Mouse (Mus musculus) urinary bladder, postnatal 36 days (tissue): ENCODE measurements around the gene Abl2.
A peak's percentile ranks its signal among the peaks of the same experiment; 100 is the strongest.
"Not testable (repeated sequence)": the region's sequence is repeated elsewhere in the genome, so short reads cannot be mapped to it uniquely, and the experiment has no call there.

Experiments used
- DNase-seq, 2 experiments: peaks; one replicate each; pipeline ENCODE4 v3.0.0; 2022; ENCODE audit warnings: low spot score in 2 of 2, mixed read lengths in 1 of 2

The Abl2 gene

GRCm38 (mm10) chr1:156630965-156631364 is 72.4 kb downstream of the Abl2 start:
- no peak for DNase-seq

- DNase-seq, result no peak
Observed at GRCm38 (mm10) chr1:156633095-156633494, 74.5 kb downstream of the Abl2 start.

- no peak for DNase-seq
Observed at GRCm38 (mm10) chr1:156635148-156635547, 76.6 kb downstream of the Abl2 start.

GRCm38 (mm10) chr1:156639455-156639854 is 80.9 kb downstream of the Abl2 start:
- DNase-seq, result no peak

- DNase-seq, result no peak
Observed at GRCm38 (mm10) chr1:156640577-156640976, 82.0 kb downstream of the Abl2 start.

- no peak for DNase-seq
Observed at GRCm38 (mm10) chr1:156641808-156642207, 83.2 kb downstream of the Abl2 start.

GRCm38 (mm10) chr1:156642813-156643212 is 84.2 kb downstream of the Abl2 start:
- DNase-seq, result no peak

- no peak for DNase-seq
Observed at GRCm38 (mm10) chr1:156644061-156644460, 85.5 kb downstream of the Abl2 start.

- no peak for DNase-seq
Observed at GRCm38 (mm10) chr1:156644780-156645523, 86.4 kb downstream of the Abl2 start.

GRCm38 (mm10) chr1:156645971-156646370 is 87.4 kb downstream of the Abl2 start:
- DNase-seq, result no peak

GRCm38 (mm10) chr1:156648705-156649104 is 90.1 kb downstream of the Abl2 start:
- no peak for DNase-seq

GRCm38 (mm10) chr1:156650631-156651030 is 92.0 kb downstream of the Abl2 start:
- DNase-seq, result no peak

GRCm38 (mm10) chr1:156652189-156652822 is 93.7 kb downstream of the Abl2 start:
- no peak for DNase-seq

- DNase-seq, result no peak
Observed at GRCm38 (mm10) chr1:156654735-156655530, 96.3 kb downstream of the Abl2 start.

- no peak for DNase-seq
Observed at GRCm38 (mm10) chr1:156657523-156657922, 98.9 kb downstream of the Abl2 start.

GRCm38 (mm10) chr1:156658676-156659075 is 100.1 kb downstream of the Abl2 start:
- DNase-seq, result no peak

- peak in 1 of 2 experiments; percentile 44 for DNase-seq
Observed at GRCm38 (mm10) chr1:156659906-156660659, 101.5 kb downstream of the Abl2 start.

GRCm38 (mm10) chr1:156660660-156661236 is 102.2 kb downstream of the Abl2 start:
- not testable (repeated sequence) for DNase-seq

GRCm38 (mm10) chr1:156665777-156666176 is 107.2 kb downstream of the Abl2 start:
- no peak for DNase-seq

- DNase-seq, result no peak
Observed at GRCm38 (mm10) chr1:156667141-156667926, 108.7 kb downstream of the Abl2 start.

- DNase-seq, result no peak
Observed at GRCm38 (mm10) chr1:156668602-156669001, 110.0 kb downstream of the Abl2 start.
